Mouse (Mus musculus): ENCODE measurements around the gene Gata5. TPM values are rescaled to one million over a fixed set of nuclear protein-coding genes. Genes with fewer than 3 reads are reported as not detected.

Gata5 gene
- total and polyA plus RNA-seq, 3 experiments: not detected

DNA sequence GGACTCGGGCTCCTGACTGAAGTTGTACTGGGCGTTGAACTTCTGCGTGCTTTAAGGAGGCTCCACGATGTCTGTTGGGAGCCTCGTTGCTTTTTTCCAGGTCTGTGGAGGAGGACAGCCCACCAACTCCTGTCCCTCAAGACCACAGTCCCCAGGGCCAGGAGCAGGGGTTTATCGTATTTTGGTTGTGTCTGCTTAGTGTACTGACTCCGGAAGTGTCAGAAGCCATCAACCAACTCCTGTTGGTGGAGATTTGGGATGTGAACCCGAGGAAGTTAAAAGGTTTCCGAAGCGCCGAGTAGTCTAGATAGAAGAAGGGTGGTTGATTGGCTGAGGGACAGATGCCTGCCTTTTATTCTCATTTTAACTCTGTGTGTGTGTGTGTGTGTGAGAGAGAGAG is 5.4 kb upstream of the Gata5 start:
- Histone ChIP-seq H3K36me3 (ENCODE audit: control insufficient read depth in 1 of 2, insufficient read depth in 2 of 2, low read length in 2 of 2) (peaks cover 0 to 2% of the 10 kb centered on the region in 2 experiments; a peak in 1 of 4 replicates), H3K27ac (ENCODE audit: control insufficient read depth, low read depth, low read length) (no peak overlapping the region), H3K4me1 (ENCODE audit: control insufficient read depth in 1 of 2, insufficient read depth in 2 of 2, low read length in 2 of 2) (no peaks in the 10 kb centered on the region), H3K9ac (ENCODE audit: control insufficient read depth, low read depth, low read length, poor library complexity, severe bottlenecking) (no peak overlapping the region), H3K4me3 (ENCODE audit: control insufficient read depth in 1 of 2, insufficient read depth in 1 of 2, low read depth in 2 of 2, low read length in 2 of 2) (no peak overlapping the region), H3K9me3 (replicated peaks; ENCODE audit: insufficient read depth, low read length) (no peaks in the 10 kb centered on the region), H3K79me2 (ENCODE audit: control insufficient read depth, insufficient read depth, low read length, poor library complexity) (no peaks in the 10 kb centered on the region), H3K27me3 (ENCODE audit: control insufficient read depth in 1 of 2, insufficient read depth in 2 of 2, low read length in 2 of 2) (no peaks in the 10 kb centered on the region)
- TF ChIP-seq CTCF (IDR thresholded peaks at IDR 0.05 in 2 of 3, conservative IDR thresholded peaks at IDR 0.05 in 1 of 3; ENCODE audit: control insufficient read depth in 1 of 3, insufficient read depth in 1 of 3, low read depth in 2 of 3, low read length in 3 of 3, poor library complexity in 1 of 3, severe bottlenecking in 1 of 3): no peak
- no peak for TF ChIP-seq USF2 (IDR thresholded peaks at IDR 0.05; ENCODE audit: borderline replicate concordance in 1 of 2, insufficient read depth in 1 of 2, low read depth in 1 of 2, low read length in 2 of 2)
- no peak for TF ChIP-seq RAD21 (IDR thresholded peaks at IDR 0.05; ENCODE audit: low read depth, low read length)
- TF ChIP-seq MYC (IDR thresholded peaks at IDR 0.05; ENCODE audit: low read depth, low read length): no peak
- no peak for TF ChIP-seq SMC3 (IDR thresholded peaks at IDR 0.05; ENCODE audit: low read depth, low read length)
- no peak for TF ChIP-seq TBP (IDR thresholded peaks at IDR 0.05; ENCODE audit: low read depth, low read length)
- TF ChIP-seq KAT2A (conservative IDR thresholded peaks at IDR 0.05; ENCODE audit: low read depth, low read length): no peak
- TF ChIP-seq JUND (IDR thresholded peaks at IDR 0.05; ENCODE audit: low read depth, low read length): no peak
- TF ChIP-seq MAZ (IDR thresholded peaks at IDR 0.05; ENCODE audit: low read depth, low read length): no peak
- TF ChIP-seq USF1 (IDR thresholded peaks at IDR 0.05; ENCODE audit: low read depth, low read length): no peak
- no peak for TF ChIP-seq ZKSCAN1 (IDR thresholded peaks at IDR 0.05; ENCODE audit: low read depth, low read length)
- no peak for TF ChIP-seq E2F4 (IDR thresholded peaks at IDR 0.05; ENCODE audit: borderline replicate concordance, low read depth, low read length)
- TF ChIP-seq ZNF384 (IDR thresholded peaks at IDR 0.05; ENCODE audit: low read depth, low read length): no peak
- no peak for TF ChIP-seq SIN3A (IDR thresholded peaks at IDR 0.05; ENCODE audit: low read length)
- TF ChIP-seq ETS1 (IDR thresholded peaks at IDR 0.05; ENCODE audit: low read depth, low read length): no peak
- DNase-seq (ENCODE audit: low read depth, low spot score): no peak

DNA sequence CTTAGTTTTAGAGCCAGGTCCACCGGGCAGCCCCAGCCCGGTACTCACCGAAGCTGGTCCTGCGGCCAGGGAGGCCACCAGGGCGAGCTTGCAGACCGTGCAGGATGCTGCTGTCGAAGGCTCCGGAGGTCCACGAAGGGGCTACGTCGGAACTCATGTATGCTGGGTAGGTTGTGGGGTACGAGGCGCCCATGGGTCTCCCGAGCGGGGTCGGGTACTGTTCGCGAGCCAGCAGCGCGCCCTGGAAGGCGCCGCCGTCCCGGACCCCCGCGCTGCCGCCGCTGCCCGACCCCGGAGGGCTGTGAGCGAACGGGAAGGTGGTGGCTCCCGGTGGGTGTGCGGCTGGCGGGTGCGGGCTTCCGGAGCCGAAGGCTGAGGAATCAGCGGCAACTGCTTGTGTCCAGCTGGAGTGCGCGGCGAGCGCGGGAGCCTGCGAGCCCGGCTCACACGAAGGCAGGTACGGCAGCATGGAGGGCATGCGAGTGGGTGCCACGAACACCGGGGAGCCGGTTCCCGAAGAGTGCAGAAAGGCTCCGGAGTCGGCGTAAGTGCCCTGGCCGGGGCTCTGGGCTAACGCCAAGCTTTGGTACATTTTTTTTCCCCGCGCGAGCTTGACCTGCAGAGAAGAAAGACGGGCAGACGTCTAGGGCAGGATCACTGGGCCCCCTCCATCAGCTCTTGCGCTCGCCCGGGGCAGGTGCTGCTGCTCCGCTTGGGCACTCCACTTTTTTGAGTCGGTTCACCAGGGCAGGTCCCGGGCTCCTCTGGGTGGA is 535 bp downstream of the Gata5 start:
- no peak for DNase-seq (ENCODE audit: low read depth, low spot score)
- Histone ChIP-seq H3K9ac (ENCODE audit: control insufficient read depth, low read depth, low read length, poor library complexity, severe bottlenecking) (no peak overlapping the region), H3K36me3 (ENCODE audit: control insufficient read depth in 1 of 2, insufficient read depth in 2 of 2, low read length in 2 of 2) (no peaks in the 10 kb centered on the region), H3K27ac (ENCODE audit: control insufficient read depth, low read depth, low read length) (no peak overlapping the region), H3K4me1 (ENCODE audit: control insufficient read depth in 1 of 2, insufficient read depth in 2 of 2, low read length in 2 of 2) (no peaks in the 10 kb centered on the region), H3K79me2 (ENCODE audit: control insufficient read depth, insufficient read depth, low read length, poor library complexity) (no peaks in the 10 kb centered on the region), H3K27me3 (ENCODE audit: control insufficient read depth in 1 of 2, insufficient read depth in 2 of 2, low read length in 2 of 2) (no peaks in the 10 kb centered on the region; a peak in 2 of 4 replicates), H3K9me3 (replicated peaks; ENCODE audit: insufficient read depth, low read length) (no peaks in the 10 kb centered on the region), H3K4me3 (ENCODE audit: control insufficient read depth in 1 of 2, insufficient read depth in 1 of 2, low read depth in 2 of 2, low read length in 2 of 2) (no peak overlapping the region)
- TF ChIP-seq GABPA (IDR thresholded peaks at IDR 0.05; ENCODE audit: low read depth, low read length) (no peak), BHLHE40 (IDR thresholded peaks at IDR 0.05; ENCODE audit: borderline replicate concordance, low read depth, low read length) (no peak), SIN3A (IDR thresholded peaks at IDR 0.05; ENCODE audit: low read length) (no peak), USF2 (IDR thresholded peaks at IDR 0.05; ENCODE audit: borderline replicate concordance in 1 of 2, insufficient read depth in 1 of 2, low read depth in 1 of 2, low read length in 2 of 2) (no peak), ZMIZ1 (IDR thresholded peaks at IDR 0.05; ENCODE audit: low read depth, low read length) (no peak), GATA1 (IDR thresholded peaks at IDR 0.05; ENCODE audit: low read depth, low read length) (no peak)

All from MEL (cell line).